Mouse (Mus musculus): ENCODE results near the gene Slc25a47. TPM values are rescaled to one million over a fixed set of nuclear protein-coding genes. Genes with fewer than 3 reads are reported as not detected.

The Slc25a47 gene
- polyA plus RNA-seq (2015; fragmentation: Nextera tagmentation; extraction: Ambion mirVana): 9.8 and 10.8 TPM in 2 replicates

DNA sequence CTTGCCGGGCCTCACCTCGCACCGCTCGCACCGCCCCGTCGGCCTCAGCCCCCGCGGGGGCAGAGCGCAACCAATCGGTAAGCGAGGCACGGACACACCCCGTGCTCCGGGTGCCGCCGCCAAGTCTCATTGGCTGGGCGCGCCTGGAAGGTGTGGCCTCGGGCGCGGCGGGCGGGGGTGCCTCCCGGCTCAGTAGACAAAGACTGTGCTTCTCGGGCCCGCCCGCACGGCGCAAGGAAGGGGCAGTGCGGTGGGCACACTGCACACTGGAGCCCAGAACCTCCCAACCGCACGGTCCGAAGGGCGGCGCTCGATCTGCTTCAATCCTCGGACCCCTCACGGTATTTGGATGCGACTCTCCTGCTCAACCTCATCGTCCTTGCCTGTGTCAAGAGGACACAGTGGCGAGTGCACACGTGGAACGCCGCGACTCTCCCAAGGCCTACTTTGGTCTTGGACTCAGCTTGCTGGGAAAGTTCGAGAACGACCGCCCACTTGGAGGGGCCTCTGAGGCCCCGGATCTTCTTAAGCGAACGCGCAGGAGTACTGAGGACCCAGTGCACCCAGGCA lies at the start of gene Slc25a47, which contains the start of gene Slc25a29:
Slc25a47 (plus strand) TSS at position 207 of the 570 bp plus-strand sequence.
Slc25a29 (minus strand) TSS at position 44 of the 570 bp plus-strand sequence.
- Histone ChIP-seq H3K36me3 (peaks cover 2% of the 10 kb centered on the region), H3K4me2 (peak within 1 kb of the TSS; percentile 92), H3K9me3 (no peaks in the 10 kb centered on the region), H3K4me1 (replicated peaks) (peaks cover 70% of the 10 kb centered on the region), H3K9ac (peak within 1 kb of the TSS; percentile 88), H3K27ac (peak within 1 kb of the TSS; percentile 84), H3K4me3 (peak within 1 kb of the TSS; percentile 72), H3K27me3 (peaks cover 5% of the 10 kb centered on the region; the same call in 1 of the 2 replicates)
- WGBS: under 1% methylated on average over 47 of the region's 53 CpGs
- peak; percentile 98 for ATAC-seq (ENCODE audit: low FRiP score)

DNA sequence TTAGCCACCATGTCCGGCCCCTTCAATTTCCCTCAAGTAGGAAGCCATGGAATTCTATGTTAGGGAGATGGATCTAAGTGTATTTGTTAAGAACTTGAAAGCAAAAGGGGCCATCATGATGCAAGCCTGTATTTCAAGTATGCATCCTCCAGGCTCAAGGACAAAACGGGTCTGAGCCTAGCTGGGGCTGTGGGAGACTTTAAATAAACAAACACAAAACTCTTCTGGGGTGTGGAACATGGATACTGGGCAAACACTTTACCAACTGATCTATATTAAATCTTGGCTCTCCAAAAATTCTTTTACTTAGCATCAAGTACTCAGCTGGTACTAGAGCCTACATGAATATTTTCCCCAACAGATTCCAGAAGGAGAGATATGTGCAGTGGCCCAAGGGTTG lies 48.5 kb upstream of the Slc25a47 start:
- Histone ChIP-seq H3K4me2 (no peak overlapping the region), H3K27ac (no peak overlapping the region), H3K27me3 (no peaks in the 10 kb centered on the region), H3K9me3 (peaks cover 15% of the 10 kb centered on the region; the same call in 1 of the 2 replicates), H3K4me1 (replicated peaks) (peaks cover 18% of the 10 kb centered on the region), H3K9ac (no peak overlapping the region), H3K4me3 (no peak overlapping the region), H3K36me3 (peaks cover 14% of the 10 kb centered on the region)
- no peak for ATAC-seq (ENCODE audit: low FRiP score)
- WGBS: 90% methylated on average over 2 of the region's 2 CpGs

DNA sequence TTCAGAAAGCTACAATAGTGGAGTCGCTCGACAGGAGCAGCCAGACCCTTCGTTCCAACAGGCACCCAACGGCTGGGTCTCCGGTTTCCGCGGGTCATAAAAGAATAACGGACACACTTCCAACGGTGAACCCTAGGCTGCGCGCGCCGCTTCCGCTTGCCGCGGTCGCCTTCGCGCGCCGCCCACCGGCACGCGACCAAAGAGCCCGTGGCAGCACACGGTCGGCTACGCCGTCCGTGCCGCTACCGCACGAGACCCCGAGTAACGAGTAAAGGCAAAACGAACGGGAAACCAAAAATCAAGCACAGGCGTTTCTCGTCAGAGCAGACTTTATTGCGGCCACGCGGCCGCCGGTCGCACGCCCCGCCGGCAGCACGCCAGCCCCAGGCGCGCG lies 43.7 kb upstream of the Slc25a47 start:
- H3K4me1 ChIP-seq (replicated peaks): peaks cover 40% of the 10 kb centered on the region
- H3K4me2 ChIP-seq: peak overlapping the region; percentile 66
- WGBS: under 1% methylated on average over 52 of the region's 52 CpGs
- peak; percentile 30 for ATAC-seq (ENCODE audit: low FRiP score)
- H3K9me3 ChIP-seq: no peaks in the 10 kb centered on the region
- H3K4me3 ChIP-seq: peak overlapping the region; percentile 99
- no peaks in the 10 kb centered on the region for H3K27me3 ChIP-seq
- peak overlapping the region; percentile 82 for H3K9ac ChIP-seq
- no peaks in the 10 kb centered on the region for H3K36me3 ChIP-seq
- H3K27ac ChIP-seq: peak overlapping the region; percentile 99

DNA sequence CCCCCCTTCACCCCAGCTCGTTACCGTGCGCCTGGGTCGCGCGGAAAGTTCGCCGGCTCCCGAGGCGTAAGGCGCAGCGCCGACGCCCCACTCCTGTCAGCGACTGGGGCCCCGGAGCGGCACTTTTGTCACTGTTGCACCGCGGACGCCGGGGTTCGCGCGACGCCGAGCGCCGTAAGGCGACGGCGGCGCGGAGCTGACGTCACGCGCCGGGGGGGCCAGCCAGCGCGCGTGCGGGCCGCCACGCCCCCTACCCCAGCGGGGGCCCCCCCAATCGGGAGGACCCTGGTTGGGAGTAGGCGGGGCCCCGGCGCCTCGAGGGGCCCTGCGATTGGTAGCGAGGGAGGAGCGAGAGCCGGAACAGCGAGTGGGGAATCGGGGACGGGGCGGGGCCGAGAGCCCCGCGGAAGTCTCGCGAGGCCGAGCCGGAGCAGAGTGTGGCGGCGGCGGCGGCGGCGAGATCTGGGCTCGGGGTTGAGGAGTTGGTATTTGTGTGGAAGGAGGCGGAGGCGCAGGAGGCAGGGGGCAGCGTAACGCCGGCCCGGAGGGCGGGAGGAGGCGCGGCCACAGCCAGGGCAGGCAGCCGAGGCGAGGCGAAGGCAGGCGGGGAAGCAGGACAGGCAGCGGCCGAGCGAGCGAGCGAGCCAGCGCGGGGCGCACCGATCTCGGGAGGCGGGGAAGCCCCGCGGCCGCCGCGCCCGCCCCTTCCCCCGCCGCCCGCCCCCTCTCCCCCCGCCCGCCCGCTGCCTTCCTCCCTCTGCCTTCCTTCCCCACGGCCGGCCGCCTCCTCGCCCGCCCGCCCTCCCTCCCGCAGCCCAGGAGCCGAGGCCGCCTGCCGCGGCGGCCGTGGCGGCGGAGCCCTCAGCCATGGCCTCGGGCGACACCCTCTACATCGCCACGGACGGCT lies 43.0 kb upstream of the Slc25a47 start, which contains the start of gene Yy1:
Yy1 (plus strand) TSS at position 428 of the 907 bp plus-strand sequence.
- H3K4me1 ChIP-seq (replicated peaks): peaks cover 42% of the 10 kb centered on the region
- under 1% methylated on average over 86 of the region's 127 CpGs for WGBS
- H3K4me3 ChIP-seq: peak within 1 kb of the TSS; percentile 99
- H3K36me3 ChIP-seq: no peaks in the 10 kb centered on the region
- H3K9ac ChIP-seq: peak within 1 kb of the TSS; percentile 95
- no peaks in the 10 kb centered on the region for H3K27me3 ChIP-seq
- H3K27ac ChIP-seq: peak within 1 kb of the TSS; percentile 99
- peak; percentile 92 for ATAC-seq (ENCODE audit: low FRiP score)
- no peaks in the 10 kb centered on the region for H3K9me3 ChIP-seq
- H3K4me2 ChIP-seq: peak within 1 kb of the TSS; percentile 68

DNA sequence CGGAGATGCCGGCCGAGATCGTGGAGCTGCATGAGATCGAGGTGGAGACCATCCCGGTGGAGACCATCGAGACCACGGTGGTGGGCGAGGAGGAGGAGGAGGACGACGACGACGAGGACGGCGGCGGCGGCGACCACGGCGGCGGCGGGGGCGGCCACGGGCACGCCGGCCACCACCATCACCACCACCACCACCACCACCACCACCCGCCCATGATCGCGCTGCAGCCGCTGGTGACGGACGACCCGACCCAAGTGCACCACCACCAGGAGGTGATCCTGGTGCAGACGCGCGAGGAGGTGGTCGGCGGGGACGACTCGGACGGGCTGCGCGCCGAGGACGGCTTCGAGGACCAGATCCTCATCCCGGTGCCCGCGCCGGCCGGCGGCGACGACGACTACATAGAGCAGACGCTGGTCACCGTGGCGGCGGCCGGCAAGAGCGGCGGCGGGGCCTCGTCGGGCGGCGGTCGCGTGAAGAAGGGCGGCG lies 42.3 kb upstream of the Slc25a47 start:
- peaks cover 47% of the 10 kb centered on the region for H3K4me1 ChIP-seq (replicated peaks)
- WGBS: under 1% methylated on average over 51 of the region's 71 CpGs
- peak; percentile 6; the same call in 1 of the 2 replicates for ATAC-seq (ENCODE audit: low FRiP score)

DNA sequence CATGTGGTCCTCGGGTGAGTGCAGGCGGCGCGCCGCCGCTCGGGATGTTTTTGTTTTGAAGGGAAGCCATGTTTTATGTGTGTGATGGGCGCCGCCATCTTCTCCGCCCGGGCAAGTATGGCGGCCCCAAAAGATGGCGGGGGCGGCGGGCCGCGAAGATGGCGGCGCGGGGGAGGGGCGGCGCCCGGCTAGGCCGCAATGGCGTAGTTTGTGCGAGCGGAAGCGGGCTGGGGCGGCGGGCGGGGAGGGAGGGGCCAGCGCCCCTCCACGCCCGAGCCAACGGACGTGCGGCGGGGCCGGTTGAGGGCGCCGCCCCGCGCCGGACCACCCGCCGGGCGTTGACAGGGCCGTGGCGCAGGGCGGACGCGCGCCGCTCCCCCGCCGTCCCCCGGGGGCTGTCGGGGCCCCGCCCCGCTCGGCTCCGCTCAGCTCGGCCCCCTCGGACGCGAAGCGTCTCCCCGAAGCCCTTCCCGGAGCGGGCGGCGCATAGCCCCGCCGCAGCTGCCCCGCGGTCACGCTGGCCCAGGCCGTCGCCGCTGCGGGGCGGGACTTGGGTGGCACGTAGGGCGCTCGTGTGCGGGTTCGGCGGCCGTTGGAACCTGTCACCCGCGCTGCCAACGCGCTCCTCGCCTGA lies 41.7 kb upstream of the Slc25a47 start:
- H3K9me3 ChIP-seq: no peaks in the 10 kb centered on the region
- under 1% methylated on average over 64 of the region's 94 CpGs for WGBS
- peak overlapping the region; percentile 99 for H3K27ac ChIP-seq
- peaks cover 53% of the 10 kb centered on the region for H3K4me1 ChIP-seq (replicated peaks)
- peak overlapping the region; percentile 95 for H3K9ac ChIP-seq
- no peaks in the 10 kb centered on the region for H3K36me3 ChIP-seq
- peak overlapping the region; percentile 99 for H3K4me3 ChIP-seq
- ATAC-seq (ENCODE audit: low FRiP score): peak; percentile 71
- no peaks in the 10 kb centered on the region for H3K27me3 ChIP-seq
- peak overlapping the region; percentile 68 for H3K4me2 ChIP-seq

More for the DNA sequence above, 42.3 kb upstream of the Slc25a47 start:
- H3K27me3 ChIP-seq: no peaks in the 10 kb centered on the region
- H3K27ac ChIP-seq: peak overlapping the region; percentile 99
- H3K4me3 ChIP-seq: peak overlapping the region; percentile 99
- peak overlapping the region; percentile 95 for H3K9ac ChIP-seq
- H3K4me2 ChIP-seq: peak overlapping the region; percentile 68
- no peaks in the 10 kb centered on the region for H3K36me3 ChIP-seq
- no peaks in the 10 kb centered on the region for H3K9me3 ChIP-seq

DNA sequence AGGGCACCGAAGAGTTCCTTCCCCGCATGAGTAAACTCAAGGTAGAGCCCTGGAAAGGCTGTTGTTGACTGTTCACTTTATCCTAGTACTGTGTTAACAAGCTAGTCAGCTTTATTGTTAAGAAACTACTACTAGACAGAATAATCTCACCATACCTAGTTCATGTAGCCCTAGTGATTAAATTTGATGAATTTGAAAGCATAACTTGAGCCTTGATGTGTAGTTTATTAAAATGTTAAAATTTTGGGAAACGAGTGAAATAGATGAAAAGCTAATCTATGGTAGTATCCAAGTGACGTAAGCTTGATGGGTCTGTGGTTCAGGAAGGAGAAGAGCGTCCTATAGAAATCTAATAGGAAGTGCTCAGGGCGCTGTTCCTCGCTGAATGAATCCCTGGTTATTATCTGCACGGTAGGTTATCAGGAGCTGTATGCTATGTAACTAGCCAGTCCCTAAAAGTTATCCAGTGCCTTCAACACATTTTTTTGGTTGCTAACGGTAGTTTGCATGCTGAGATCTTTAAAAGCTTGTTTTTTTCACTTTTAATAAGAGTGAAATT lies 40.8 kb upstream of the Slc25a47 start:
- no peaks in the 10 kb centered on the region for H3K9me3 ChIP-seq
- ATAC-seq (ENCODE audit: low FRiP score): no peak
- H3K4me1 ChIP-seq (replicated peaks): peaks cover 56% of the 10 kb centered on the region
- H3K27ac ChIP-seq: peak overlapping the region; percentile 99
- H3K4me2 ChIP-seq: peak overlapping the region; percentile 68
- H3K4me3 ChIP-seq: peak overlapping the region; percentile 99
- H3K27me3 ChIP-seq: no peaks in the 10 kb centered on the region
- 19% methylated on average over 9 of the region's 9 CpGs for WGBS
- H3K36me3 ChIP-seq: no peaks in the 10 kb centered on the region
- H3K9ac ChIP-seq: peak overlapping the region; percentile 95

DNA sequence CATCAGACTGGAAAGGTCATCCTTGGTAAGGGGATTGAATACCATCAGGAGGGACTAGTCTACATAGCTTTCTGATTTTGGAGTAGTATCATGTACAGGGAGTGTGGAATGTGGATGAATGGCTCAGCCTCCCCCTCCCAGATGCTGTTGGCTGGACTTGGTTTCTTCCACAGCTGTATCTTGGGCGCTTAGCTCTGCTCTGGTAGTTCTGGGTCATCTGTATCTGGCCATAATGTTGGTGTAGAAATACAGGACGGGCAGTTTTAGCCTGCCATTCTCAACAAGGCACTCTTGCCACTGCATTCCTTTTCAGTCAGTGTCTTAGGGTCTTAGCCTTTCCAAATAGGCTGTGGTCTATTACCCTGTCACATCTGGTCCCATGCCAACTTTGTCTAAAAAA lies 34.2 kb upstream of the Slc25a47 start:
- H3K9me3 ChIP-seq: no peaks in the 10 kb centered on the region
- peaks cover 61% of the 10 kb centered on the region for H3K4me1 ChIP-seq (replicated peaks)
- peaks cover 3% of the 10 kb centered on the region for H3K36me3 ChIP-seq
- no peak overlapping the region for H3K4me3 ChIP-seq
- no peaks in the 10 kb centered on the region for H3K27me3 ChIP-seq
- H3K27ac ChIP-seq: no peak overlapping the region
- ATAC-seq (ENCODE audit: low FRiP score): no peak
- H3K4me2 ChIP-seq: no peak overlapping the region
- H3K9ac ChIP-seq: no peak overlapping the region
- 78% methylated on average over 2 of the region's 2 CpGs for WGBS

DNA sequence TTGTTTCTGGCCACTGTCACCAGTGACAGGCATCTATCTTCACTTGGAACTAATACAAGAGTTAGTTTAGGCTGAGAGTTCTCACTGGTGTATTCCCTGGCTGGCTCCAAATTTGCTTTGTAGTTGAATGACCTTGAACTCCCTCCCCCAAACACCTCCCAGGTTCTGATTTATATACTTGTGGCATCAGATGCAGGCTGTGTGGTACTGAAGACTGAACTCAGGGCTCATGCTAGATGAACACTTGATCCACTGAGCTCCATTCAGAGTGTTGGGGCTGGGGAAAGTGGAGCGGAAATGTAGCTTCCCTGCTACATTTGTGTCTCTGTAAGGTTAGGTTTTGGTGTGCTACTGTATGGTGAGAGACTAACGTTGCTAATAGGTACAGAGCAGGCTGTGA lies 31.5 kb upstream of the Slc25a47 start:
- H3K27me3 ChIP-seq: no peaks in the 10 kb centered on the region
- H3K4me3 ChIP-seq: no peak overlapping the region
- peaks cover 47% of the 10 kb centered on the region for H3K4me1 ChIP-seq (replicated peaks)
- H3K9me3 ChIP-seq: no peaks in the 10 kb centered on the region
- no peak overlapping the region for H3K9ac ChIP-seq
- H3K4me2 ChIP-seq: no peak overlapping the region
- H3K36me3 ChIP-seq: peaks cover 19% of the 10 kb centered on the region
- ATAC-seq (ENCODE audit: low FRiP score): no peak
- WGBS: 88% methylated on average over 2 of the region's 2 CpGs
- no peak overlapping the region for H3K27ac ChIP-seq

DNA sequence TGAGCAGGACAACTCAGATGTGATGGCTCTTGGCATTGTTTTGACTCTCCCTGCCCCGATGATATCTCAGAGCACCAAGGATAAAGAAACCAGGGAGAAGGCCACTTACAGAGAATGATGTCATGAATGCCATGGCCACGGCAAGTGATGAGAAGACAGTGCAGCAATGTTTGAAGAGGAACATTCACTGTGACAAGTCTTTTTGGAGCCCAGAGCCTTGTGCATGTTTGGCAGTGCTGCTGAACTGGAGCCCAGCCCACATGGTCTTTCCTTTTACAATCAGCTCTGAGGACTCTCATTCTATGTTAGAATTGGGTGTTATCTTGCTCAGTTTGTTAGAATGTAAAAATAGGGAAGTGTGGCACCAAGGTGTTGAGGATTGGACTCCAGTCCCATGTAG lies 27.4 kb upstream of the Slc25a47 start:
- no peak overlapping the region for H3K4me2 ChIP-seq
- peaks cover 21% of the 10 kb centered on the region for H3K36me3 ChIP-seq
- no peak overlapping the region for H3K27ac ChIP-seq
- WGBS: 86% methylated on average over 2 of the region's 2 CpGs
- H3K9ac ChIP-seq: no peak overlapping the region
- no peak for ATAC-seq (ENCODE audit: low FRiP score)
- H3K4me1 ChIP-seq (replicated peaks): peaks cover 25% of the 10 kb centered on the region
- H3K4me3 ChIP-seq: no peak overlapping the region
- H3K9me3 ChIP-seq: no peaks in the 10 kb centered on the region
- no peaks in the 10 kb centered on the region for H3K27me3 ChIP-seq

DNA sequence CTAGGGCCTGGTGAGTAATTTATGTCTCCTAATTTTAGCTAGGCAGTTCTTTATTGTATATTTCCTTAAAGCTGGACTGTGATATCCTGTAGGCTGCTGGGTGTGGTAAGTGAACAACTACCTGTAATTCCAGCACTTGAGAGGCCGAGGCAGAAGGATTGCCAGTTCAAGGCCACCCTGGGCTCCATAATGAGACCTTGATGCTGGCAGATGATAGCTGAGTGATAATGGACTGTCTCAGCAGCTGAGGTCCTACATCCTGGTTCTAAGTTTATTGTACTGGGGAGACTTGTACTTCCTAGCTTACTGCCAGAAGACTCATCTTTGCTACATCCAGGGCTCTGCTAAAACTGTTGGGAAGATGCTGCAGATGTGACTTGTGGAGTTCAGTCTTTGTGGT lies 26.1 kb upstream of the Slc25a47 start:
- H3K9ac ChIP-seq: no peak overlapping the region
- H3K4me3 ChIP-seq: no peak overlapping the region
- H3K36me3 ChIP-seq: peaks cover 26% of the 10 kb centered on the region
- no peak overlapping the region for H3K4me2 ChIP-seq
- ATAC-seq (ENCODE audit: low FRiP score): no peak
- 85% methylated on average over 1 of the region's 1 CpGs for WGBS
- no peaks in the 10 kb centered on the region for H3K27me3 ChIP-seq
- H3K4me1 ChIP-seq (replicated peaks): peaks cover 17% of the 10 kb centered on the region
- H3K27ac ChIP-seq: no peak overlapping the region
- no peaks in the 10 kb centered on the region for H3K9me3 ChIP-seq

Data from hindbrain, embryonic 13.5 days (tissue).